ENCODE assay signal across 7 mouse cellular contexts in genomic region chr11:96982859-96983258, GRCm38 (mm10). TPM values are rescaled to one million over a fixed set of nuclear protein-coding genes. Genes with fewer than 3 reads are reported as not detected.
DNase-seq lines count a peak whose midpoint lies in the region; ATAC-seq lines count a peak whose summit lies in the region.

Gene Sp2 (minus strand): TSS chr11:96982959.

- H3K4me1 ChIP-seq in forebrain, embryonic 16.5 days (replicated peaks; ENCODE audit: control insufficient read depth, insufficient read depth, low read length): peaks cover 14% of the 10 kb centered on the region
- H3K4me1 ChIP-seq in limb, embryonic 12.5 days (replicated peaks): peaks cover 46% of the 10 kb centered on the region

- no peaks in the 10 kb centered on the region for H3K9me3 ChIP-seq in forebrain, embryonic 16.5 days (ENCODE audit: control insufficient read depth, low read length)
- H3K9me3 ChIP-seq in limb, embryonic 12.5 days: no peaks in the 10 kb centered on the region

- no peak within 1 kb of the TSS for H3K27ac ChIP-seq in forebrain, embryonic 16.5 days (ENCODE audit: low read length)
- H3K27ac ChIP-seq in limb, embryonic 12.5 days: no peak within 1 kb of the TSS

- peak within 1 kb of the TSS; percentile 34; the same call in 1 of the 2 replicates for H3K4me2 ChIP-seq in forebrain, embryonic 16.5 days (ENCODE audit: low read length)
- H3K4me2 ChIP-seq in limb, embryonic 12.5 days: peak within 1 kb of the TSS; percentile 34

- peaks cover 9% of the 10 kb centered on the region for H3K27me3 ChIP-seq in forebrain, embryonic 16.5 days (replicated peaks; ENCODE audit: control insufficient read depth, insufficient read depth, low read length)
- H3K27me3 ChIP-seq in limb, embryonic 12.5 days: peaks cover 9% of the 10 kb centered on the region

- 74% methylated on average over 7 of the region's 7 CpGs for WGBS in forebrain, embryonic 16.5 days
- 54% methylated on average over 7 of the region's 7 CpGs for WGBS in limb, embryonic 12.5 days

- no peak within 1 kb of the TSS for H3K9ac ChIP-seq in forebrain, embryonic 16.5 days (replicated peaks; ENCODE audit: low read depth, low read length)
- no peak within 1 kb of the TSS for H3K9ac ChIP-seq in limb, embryonic 12.5 days (replicated peaks)

- no peaks in the 10 kb centered on the region for H3K36me3 ChIP-seq in forebrain, embryonic 16.5 days (ENCODE audit: control insufficient read depth, insufficient read depth)
- H3K36me3 ChIP-seq in limb, embryonic 12.5 days: no peaks in the 10 kb centered on the region

- no peak for DNase-seq in left cerebral cortex, adult 8-10 months (ENCODE audit: low spot score in 2 of 2)
- DNase-seq in left cerebral cortex, adult 9 months (ENCODE audit: low spot score in 2 of 2): no peak
- no peak for DNase-seq in adrenal gland, postnatal 36 days
- no peak for DNase-seq in cerebellum, adult 9-10 months

- no peak within 1 kb of the TSS for H3K4me3 ChIP-seq in forebrain, embryonic 16.5 days (replicated peaks; ENCODE audit: low read length)
- H3K4me3 ChIP-seq in limb, embryonic 12.5 days (replicated peaks): 0 out of 2 replicates have a peak within 1 kb of the TSS, but pooled peaks have one; percentile 1

- no peak for ATAC-seq in forebrain, embryonic 16.5 days
- no peak for ATAC-seq in limb, embryonic 12.5 days (ENCODE audit: insufficient number of reproducible peaks, insufficient read depth, low FRiP score, low TSS enrichment, low read depth)
- ATAC-seq in monocyte, adult 5-6 weeks (replicated peaks; ENCODE audit: insufficient number of reproducible peaks, low FRiP score, low TSS enrichment, poor library complexity, severe bottlenecking): no peak

RNA-seq across cellular contexts. Expression of gene Sp2, which starts in this region (rescaled TPM):
- 10 to 100 TPM; 10.7 to 15.0 (median 13.0) TPM for total RNA-seq in left cerebral cortex, adult 8-10 months (2022)
- 10 to 100 TPM; 14.5 to 16.6 TPM for total RNA-seq in adrenal gland, postnatal 36 days (2021)
- 16.2 and 16.3 TPM in 2 replicates for polyA plus RNA-seq in forebrain, embryonic 16.5 days (2015; fragmentation: Nextera tagmentation; extraction: Ambion mirVana)
- 13.7 and 17.8 TPM in 2 replicates for polyA plus RNA-seq in limb, embryonic 12.5 days (2016; fragmentation: Nextera tagmentation; extraction: Ambion mirVana)
- 4.2 to 7.6 TPM (median 7.1 TPM) in 3 replicates for total RNA-seq in monocyte, adult 5-6 weeks (2017)
